Mouse (Mus musculus) embryo, embryonic 10.5 days (tissue): ENCODE measurements around the gene Gab2.

Experiments
- DNase-seq: peaks from one replicate; pipeline ENCODE4 v3.0.0-alpha.2; 2015; ENCODE audit warnings: low spot score

Gene Gab2

DNA sequence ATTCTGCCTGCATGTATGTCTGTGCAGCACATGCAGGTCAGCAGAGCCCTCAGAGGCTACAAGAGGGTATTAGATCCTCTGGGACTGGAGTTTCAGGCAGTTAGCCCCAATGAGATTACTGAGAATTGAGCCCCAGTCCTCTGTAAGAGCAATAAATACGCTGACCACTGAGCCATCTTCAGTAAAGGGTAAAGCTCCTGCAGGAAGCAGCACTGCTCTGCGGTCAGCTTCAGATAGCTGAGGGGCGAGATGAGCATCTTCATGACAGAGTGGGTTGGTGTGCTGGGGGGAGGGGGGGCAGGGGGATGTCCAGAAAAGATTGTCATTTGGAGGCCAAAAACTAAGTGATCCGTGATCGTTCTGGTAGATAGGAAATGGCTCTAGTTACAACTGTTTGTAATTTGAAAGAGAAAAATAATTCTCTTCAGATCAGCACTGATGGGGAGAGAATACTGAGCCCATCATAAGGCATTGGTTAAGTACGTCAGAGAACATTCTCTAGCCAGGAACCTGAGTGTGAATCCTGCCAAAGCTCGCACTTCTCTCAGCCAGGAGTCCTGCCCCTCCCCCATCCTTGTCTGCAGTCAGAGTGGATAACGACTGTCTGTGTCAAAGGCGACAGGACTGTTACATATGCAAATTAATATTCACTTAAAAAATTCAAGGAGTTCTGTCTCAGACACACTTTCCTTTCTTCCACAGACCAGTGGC, 264.9 kb downstream of the Gab2 start:
- DNase-seq, result no peak

DNA sequence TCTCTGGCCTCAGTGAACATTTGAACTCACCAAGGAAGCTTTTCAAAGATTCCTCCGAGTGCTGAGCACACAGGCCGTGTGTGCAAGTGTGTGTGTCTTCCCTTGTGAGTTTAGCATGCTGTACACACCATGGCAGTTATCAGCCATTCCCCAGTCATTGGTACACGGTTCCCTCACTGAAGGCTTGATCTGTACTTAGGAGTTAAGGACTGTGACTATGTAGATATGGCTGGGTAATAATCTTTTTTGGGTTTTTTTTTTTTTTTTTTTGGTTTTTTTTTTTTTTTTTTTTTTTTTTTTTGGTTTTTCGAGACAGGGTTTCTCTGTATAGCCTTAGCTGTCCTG, 265.4 kb downstream of the Gab2 start:
- DNase-seq, result no peak

DNA sequence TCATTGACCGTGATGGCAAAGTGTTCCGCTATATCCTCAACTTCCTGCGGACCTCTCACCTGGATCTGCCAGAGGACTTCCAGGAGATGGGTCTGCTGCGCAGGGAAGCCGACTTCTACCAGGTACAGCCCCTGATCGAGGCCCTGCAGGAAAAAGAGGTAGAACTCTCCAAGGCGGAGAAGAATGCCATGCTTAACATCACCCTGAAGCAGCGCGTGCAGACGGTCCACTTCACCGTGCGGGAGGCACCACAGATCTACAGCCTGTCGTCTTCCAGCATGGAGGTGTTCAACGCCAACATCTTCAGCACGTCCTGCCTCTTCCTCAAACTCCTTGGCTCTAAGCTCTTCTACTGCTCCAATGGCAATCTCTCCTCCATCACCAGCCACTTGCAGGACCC, 266.1 kb downstream of the Gab2 start:
- no peak for DNase-seq

DNA sequence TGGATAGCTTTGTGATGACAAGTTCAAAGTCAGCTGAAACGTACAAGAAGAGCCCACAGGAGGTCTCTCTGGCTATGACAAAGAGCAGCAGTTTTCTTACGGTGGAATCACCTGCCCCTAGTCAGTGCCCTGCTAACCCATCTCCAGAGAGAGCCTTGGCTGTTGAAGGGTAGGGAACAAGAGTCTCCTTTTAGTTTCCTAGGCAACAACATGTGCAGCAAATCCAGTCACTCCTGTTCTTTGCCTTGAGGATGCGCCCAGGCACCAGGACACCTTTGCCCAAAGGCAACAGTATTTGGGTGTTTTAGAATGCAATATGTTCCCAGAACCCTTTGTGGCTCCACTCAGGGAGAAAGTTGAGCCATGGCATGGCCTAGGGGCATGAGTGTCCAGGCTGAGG, 266.9 kb downstream of the Gab2 start:
- DNase-seq, result no peak

DNA sequence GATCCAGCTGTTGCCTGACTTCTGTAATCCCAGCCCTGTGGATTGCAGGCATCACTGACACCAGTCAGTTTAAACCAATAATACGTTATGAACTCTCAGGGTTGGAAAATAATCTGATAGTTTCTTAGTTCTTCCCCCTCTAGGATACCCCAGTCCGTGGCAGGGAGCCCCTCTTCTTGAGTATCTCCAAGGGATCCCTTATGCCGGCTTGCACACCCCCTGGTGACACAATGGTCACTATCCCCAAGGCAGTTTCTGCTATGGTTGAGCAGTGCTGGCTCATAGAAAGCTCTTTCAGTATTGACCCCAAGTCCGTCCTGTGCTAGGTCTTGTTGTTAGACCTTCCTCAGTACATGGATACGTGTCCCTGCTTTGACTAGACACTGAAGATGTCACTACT, 267.4 kb downstream of the Gab2 start:
- no peak for DNase-seq

DNA sequence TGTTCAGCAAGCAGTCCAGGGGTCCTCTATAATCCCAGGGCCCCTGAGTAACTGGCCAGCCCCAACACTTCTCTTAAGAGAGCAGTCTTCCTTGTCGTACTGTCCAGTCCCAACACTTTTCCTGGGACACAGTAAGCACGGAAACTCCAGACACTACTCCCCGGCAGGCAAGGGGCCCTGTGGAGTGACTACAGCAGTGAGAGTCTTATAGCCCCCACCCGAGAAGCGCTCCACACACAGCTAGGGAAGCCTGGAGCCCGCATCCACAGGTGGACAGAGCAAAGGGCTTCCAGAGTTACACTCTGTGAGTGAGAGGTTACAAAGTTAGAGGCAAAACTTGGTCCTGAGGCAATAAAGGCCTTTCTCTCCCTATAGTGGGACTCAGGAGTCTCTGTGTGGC, 268.1 kb downstream of the Gab2 start:
- no peak for DNase-seq

DNA sequence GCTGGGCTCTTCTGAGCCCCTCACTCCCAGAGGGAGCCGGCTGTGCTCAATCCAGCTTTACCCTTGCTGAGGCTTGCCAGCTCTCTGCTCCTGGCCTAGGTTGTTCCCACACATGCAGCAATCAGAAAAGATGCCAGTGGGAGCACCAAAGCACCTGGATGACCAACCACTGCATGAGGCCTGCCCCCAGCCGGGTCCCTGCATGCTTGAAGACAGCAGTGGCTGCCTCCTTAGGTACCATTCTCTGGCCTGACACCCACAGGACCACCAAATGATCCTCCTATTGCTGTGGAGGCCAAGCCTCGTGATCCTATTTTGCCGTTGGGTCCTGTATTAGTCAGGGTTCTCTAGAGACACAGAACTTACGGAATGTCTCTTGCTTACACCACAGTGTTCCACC, 269.5 kb downstream of the Gab2 start:
- DNase-seq, result no peak

DNA sequence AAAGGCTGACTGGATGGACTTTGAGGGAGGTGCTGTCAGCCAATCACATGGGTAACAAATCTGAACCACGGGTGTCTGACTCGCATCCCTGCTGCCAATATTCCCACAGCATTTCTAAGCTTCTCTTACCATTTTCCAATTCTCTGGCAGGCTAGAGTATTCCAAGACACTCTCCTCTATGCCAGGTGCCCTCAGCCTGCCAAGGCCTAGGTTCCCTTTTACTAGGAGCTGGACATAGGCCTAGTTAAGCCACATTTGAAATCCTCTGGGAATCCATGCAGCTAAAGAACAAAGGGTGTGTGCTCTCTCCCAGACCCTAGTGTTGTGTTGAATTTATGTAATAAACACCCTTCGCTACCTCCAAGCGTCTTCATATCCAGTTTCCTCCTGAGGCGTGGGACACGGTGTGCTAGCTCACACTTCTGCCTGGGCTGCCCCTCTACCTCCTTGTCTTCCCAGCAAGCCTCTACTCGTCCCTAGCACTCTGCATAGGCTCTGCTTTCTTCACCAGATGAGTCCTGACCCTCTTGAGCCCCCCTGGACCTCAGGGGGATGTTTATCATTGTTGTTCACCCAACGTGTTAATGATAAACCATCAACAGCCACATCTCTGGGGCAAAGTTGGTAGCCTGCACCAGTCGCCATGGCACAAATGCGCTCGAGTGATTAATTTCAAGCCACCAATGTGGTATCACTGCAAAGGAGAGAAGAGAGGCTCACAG, 270.6 kb downstream of the Gab2 start:
- no peak for DNase-seq

DNA sequence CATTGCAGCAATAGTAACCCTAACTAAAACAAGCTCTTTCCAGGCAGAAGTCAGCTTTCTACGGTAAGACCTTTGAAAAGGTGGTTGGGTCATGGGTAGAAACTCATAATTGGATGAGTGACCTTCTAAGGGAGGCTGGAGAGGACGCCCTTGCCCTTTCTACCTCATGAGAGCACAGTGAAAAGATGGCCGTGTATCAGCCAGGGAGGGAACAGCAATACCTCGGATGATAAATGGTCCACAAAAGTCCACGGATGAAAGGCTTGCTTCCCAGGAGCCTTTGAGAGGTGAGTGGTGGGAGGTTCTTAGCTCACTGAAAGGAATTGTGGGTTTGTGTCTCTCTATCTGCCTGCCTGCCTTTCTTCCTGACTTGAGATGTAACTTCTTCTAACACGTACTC, 272.0 kb downstream of the Gab2 start:
- no peak for DNase-seq

DNA sequence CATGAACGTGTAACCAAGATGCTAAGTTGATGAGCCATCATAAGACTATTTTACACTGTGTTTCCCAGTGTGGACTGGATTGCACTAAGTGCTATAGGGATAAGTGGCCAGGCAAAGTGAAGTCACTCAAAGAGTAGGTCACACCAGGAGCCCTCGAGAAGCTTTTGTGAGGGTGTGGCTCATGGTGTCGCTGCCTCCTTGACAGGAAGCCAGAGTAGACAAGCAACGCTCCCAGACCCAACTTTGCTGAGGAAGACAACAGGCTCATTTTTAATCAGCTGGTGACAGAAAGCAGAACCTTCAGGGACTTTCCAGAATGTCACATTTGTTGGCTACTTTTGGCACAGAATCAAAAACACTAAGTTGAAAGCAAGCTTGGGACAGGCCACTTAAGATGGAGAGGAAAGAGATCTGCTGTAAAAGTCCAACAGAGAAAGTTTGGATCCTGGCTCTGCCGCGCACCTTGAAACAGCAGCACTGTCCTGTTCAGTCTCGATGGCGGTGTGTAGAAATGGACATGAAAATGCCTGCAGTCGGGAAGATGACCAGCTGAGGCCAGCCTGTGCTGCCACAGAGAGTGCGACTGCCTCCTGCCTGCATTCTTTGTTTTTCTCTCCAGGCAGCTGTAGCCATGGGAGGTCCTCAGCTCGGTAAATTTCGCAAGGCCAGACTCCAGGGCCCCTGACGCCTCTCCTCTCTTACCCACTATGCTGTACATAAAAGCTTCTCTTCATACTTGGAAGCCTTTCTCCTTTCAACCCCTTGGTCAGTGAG, 273.9 kb downstream of the Gab2 start:
- DNase-seq, result no peak

DNA sequence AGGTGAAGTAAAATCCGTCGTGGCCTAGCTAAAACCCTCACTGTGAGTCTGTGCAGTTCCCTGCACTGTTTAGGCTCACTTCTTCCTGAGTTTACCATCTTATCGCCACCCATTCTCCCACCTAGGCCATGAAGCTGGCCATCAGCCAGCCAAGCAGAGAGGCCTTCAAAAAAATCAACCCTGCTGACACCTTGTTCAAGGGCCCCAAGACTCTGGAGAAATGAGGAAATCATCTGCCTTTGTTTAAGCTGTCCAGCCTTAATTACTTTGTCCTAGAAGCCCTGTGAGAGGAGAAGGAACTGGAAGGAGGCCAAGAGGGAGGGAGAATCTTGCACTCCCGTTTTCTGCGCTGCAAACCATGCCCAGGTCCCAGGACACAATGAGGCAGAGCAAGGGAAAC, 274.9 kb downstream of the Gab2 start:
- no peak for DNase-seq

DNA sequence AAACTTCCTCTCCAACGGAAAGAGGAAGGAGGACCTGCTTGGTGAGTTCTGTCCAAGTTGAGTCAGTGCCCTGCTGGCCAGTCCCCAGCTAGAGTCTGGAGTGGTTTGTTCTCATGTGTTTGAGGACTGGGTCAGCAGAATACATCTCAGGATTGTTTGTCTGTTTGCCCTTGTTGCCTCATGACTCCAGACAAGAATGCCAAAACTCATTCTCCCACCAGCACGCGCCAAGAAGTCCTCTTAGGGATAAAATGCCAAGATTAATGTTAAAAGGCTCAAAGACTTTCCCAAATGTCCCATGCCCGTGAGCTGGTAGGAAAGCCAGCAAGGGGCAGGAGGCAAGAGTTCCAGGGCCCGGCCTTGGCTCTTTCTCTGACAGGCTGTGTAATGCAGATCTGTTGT, 275.5 kb downstream of the Gab2 start:
- DNase-seq, result no peak

DNA sequence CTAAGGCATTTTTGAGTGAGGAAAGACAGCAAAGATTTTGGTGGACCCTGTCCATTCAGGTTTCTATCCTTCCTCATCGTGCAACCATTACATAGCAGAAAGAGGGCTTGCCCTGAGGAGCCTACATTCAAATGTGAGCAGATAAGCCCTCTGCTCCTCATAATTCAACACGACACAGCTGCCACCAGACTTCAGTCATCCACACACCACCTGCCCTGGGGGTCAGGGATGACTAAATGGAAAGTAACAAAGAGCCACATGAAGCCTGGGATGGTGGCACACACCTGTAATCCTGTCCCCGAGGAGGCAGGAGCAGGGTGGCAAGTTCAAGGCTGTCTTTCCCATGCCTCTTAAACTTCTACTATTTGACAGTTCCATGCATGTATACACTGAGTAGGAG, 276.5 kb downstream of the Gab2 start:
- no peak for DNase-seq

DNA sequence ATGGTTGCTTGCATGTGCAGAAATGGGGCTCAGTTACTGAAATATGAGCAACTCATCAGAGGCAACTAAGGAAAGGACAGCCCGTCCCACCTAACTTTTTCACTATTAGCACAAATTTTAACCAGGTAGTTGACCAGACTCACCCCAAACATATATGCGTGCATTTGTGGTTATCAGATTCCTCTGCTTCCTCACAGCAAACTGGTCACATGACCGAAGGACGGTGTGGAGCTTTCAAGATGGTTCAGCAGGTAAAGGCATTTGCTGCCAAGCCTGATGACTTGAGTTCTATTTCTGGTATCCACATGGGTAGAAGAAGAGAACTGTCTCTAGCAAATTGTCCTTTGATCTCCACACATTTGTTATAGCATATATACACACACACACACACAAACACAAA, 277.0 kb downstream of the Gab2 start:
- no peak for DNase-seq
